Mouse (Mus musculus): ENCODE results near the gene Hdac5. TPM values are rescaled to one million over a fixed set of nuclear protein-coding genes. Genes with fewer than 3 reads are reported as not detected.
A peak's percentile ranks its signal among the peaks of the same experiment; 100 is the strongest.

Gene Hdac5
- polyA plus RNA-seq, 1 experiment from 2014 or later, result 54.5 TPM

- WGBS, result 66% methylated on average over 30 of the region's 30 CpGs
- no peak overlapping the region for H3K27ac ChIP-seq (replicated peaks in 1 of 2; ENCODE audit: control insufficient read depth in 1 of 2, insufficient read depth in 1 of 2, low read depth in 2 of 2, low read length in 2 of 2)
- no peaks in the 10 kb centered on the region for H3K9me3 ChIP-seq (ENCODE audit: control insufficient read depth, low read length)
- no peak overlapping the region for H3K4me2 ChIP-seq (ENCODE audit: low read length)
- H3K27me3 ChIP-seq (ENCODE audit: control insufficient read depth, insufficient read depth, low read length), result no peaks in the 10 kb centered on the region
- ATAC-seq (ENCODE audit: insufficient number of reproducible peaks, insufficient read depth, low FRiP score, low read depth), result no peak
- H3K4me1 ChIP-seq (ENCODE audit: control insufficient read depth in 2 of 2, insufficient read depth in 2 of 2, low read length in 2 of 2), result peaks cover 45 to 68% of the 10 kb centered on the region in 2 experiments
- H3K9ac ChIP-seq (ENCODE audit: low read length), result no peak overlapping the region; the same call in 1 of the 2 replicates
- no peak overlapping the region for H3K4me3 ChIP-seq (ENCODE audit: control insufficient read depth in 1 of 2, insufficient read depth in 1 of 2, low read depth in 1 of 2, low read length in 2 of 2)
- peaks cover 55% of the 10 kb centered on the region for H3K36me3 ChIP-seq (ENCODE audit: control insufficient read depth, insufficient read depth, low read length)
Measured at GRCm38 (mm10) chr11:102206481-102206880, 23.5 kb downstream of the Hdac5 start.

- H3K4me1 ChIP-seq (ENCODE audit: control insufficient read depth in 2 of 2, insufficient read depth in 2 of 2, low read length in 2 of 2), result peaks cover 10 to 19% of the 10 kb centered on the region in 2 experiments
- 82% methylated on average over 12 of the region's 12 CpGs for WGBS
- no peak for ATAC-seq (ENCODE audit: insufficient number of reproducible peaks, insufficient read depth, low FRiP score, low read depth)
- H3K9me3 ChIP-seq (ENCODE audit: control insufficient read depth, low read length), result no peaks in the 10 kb centered on the region
- no peak overlapping the region for H3K4me2 ChIP-seq (ENCODE audit: low read length)
- H3K36me3 ChIP-seq (ENCODE audit: control insufficient read depth, insufficient read depth, low read length), result peaks cover 100% of the 10 kb centered on the region
- H3K9ac ChIP-seq (ENCODE audit: low read length), result no peak overlapping the region
- H3K4me3 ChIP-seq (ENCODE audit: control insufficient read depth in 1 of 2, insufficient read depth in 1 of 2, low read depth in 1 of 2, low read length in 2 of 2), result no peak overlapping the region
- H3K27ac ChIP-seq (replicated peaks in 1 of 2; ENCODE audit: control insufficient read depth in 1 of 2, insufficient read depth in 1 of 2, low read depth in 2 of 2, low read length in 2 of 2), result no peak overlapping the region
- H3K27me3 ChIP-seq (ENCODE audit: control insufficient read depth, insufficient read depth, low read length), result no peaks in the 10 kb centered on the region
Measured at GRCm38 (mm10) chr11:102201408-102201821, 28.6 kb downstream of the Hdac5 start.

GRCm38 (mm10) chr11:102199856-102200255 lies 30.1 kb downstream of the Hdac5 start:
- peaks cover 9 to 12% of the 10 kb centered on the region in 2 experiments for H3K4me1 ChIP-seq (ENCODE audit: control insufficient read depth in 2 of 2, insufficient read depth in 2 of 2, low read length in 2 of 2)
- peaks cover 100% of the 10 kb centered on the region for H3K36me3 ChIP-seq (ENCODE audit: control insufficient read depth, insufficient read depth, low read length)
- H3K9ac ChIP-seq (ENCODE audit: low read length), result no peak overlapping the region
- H3K27ac ChIP-seq (replicated peaks in 1 of 2; ENCODE audit: control insufficient read depth in 1 of 2, insufficient read depth in 1 of 2, low read depth in 2 of 2, low read length in 2 of 2), result no peak overlapping the region
- no peak overlapping the region for H3K4me3 ChIP-seq (ENCODE audit: control insufficient read depth in 1 of 2, insufficient read depth in 1 of 2, low read depth in 1 of 2, low read length in 2 of 2)
- H3K27me3 ChIP-seq (ENCODE audit: control insufficient read depth, insufficient read depth, low read length), result no peaks in the 10 kb centered on the region
- no peaks in the 10 kb centered on the region for H3K9me3 ChIP-seq (ENCODE audit: control insufficient read depth, low read length)
- no peak for ATAC-seq (ENCODE audit: insufficient number of reproducible peaks, insufficient read depth, low FRiP score, low read depth)
- H3K4me2 ChIP-seq (ENCODE audit: low read length), result no peak overlapping the region
- WGBS, result 65% methylated on average over 9 of the region's 9 CpGs

GRCm38 (mm10) chr11:102198245-102198644 lies 31.7 kb downstream of the Hdac5 start:
- Histone ChIP-seq H3K9ac (ENCODE audit: low read length) (no peak overlapping the region), H3K4me1 (ENCODE audit: control insufficient read depth in 2 of 2, insufficient read depth in 2 of 2, low read length in 2 of 2) (peaks cover 0 to 2% of the 10 kb centered on the region in 2 experiments; a peak in 1 of 4 replicates), H3K27me3 (ENCODE audit: control insufficient read depth, insufficient read depth, low read length) (no peaks in the 10 kb centered on the region), H3K36me3 (ENCODE audit: control insufficient read depth, insufficient read depth, low read length) (peaks cover 100% of the 10 kb centered on the region), H3K27ac (replicated peaks in 1 of 2; ENCODE audit: control insufficient read depth in 1 of 2, insufficient read depth in 1 of 2, low read depth in 2 of 2, low read length in 2 of 2) (no peak overlapping the region), H3K4me2 (ENCODE audit: low read length) (no peak overlapping the region), H3K9me3 (ENCODE audit: control insufficient read depth, low read length) (no peaks in the 10 kb centered on the region), H3K4me3 (ENCODE audit: control insufficient read depth in 1 of 2, insufficient read depth in 1 of 2, low read depth in 1 of 2, low read length in 2 of 2) (no peak overlapping the region)
- 73% methylated on average over 6 of the region's 6 CpGs for WGBS
- ATAC-seq (ENCODE audit: insufficient number of reproducible peaks, insufficient read depth, low FRiP score, low read depth), result no peak

- no peak for ATAC-seq (ENCODE audit: insufficient number of reproducible peaks, insufficient read depth, low FRiP score, low read depth)
- Histone ChIP-seq H3K9me3 (ENCODE audit: control insufficient read depth, low read length) (no peaks in the 10 kb centered on the region), H3K36me3 (ENCODE audit: control insufficient read depth, insufficient read depth, low read length) (peaks cover 93% of the 10 kb centered on the region), H3K4me1 (ENCODE audit: control insufficient read depth in 2 of 2, insufficient read depth in 2 of 2, low read length in 2 of 2) (peaks cover 0 to 2% of the 10 kb centered on the region in 2 experiments; a peak in 1 of 4 replicates), H3K27ac (replicated peaks in 1 of 2; ENCODE audit: control insufficient read depth in 1 of 2, insufficient read depth in 1 of 2, low read depth in 2 of 2, low read length in 2 of 2) (no peak overlapping the region), H3K4me2 (ENCODE audit: low read length) (no peak overlapping the region), H3K9ac (ENCODE audit: low read length) (0 out of 2 replicates have a peak overlapping the region, but pooled peaks have one; percentile 19), H3K27me3 (ENCODE audit: control insufficient read depth, insufficient read depth, low read length) (no peaks in the 10 kb centered on the region), H3K4me3 (ENCODE audit: control insufficient read depth in 1 of 2, insufficient read depth in 1 of 2, low read depth in 1 of 2, low read length in 2 of 2) (no peak overlapping the region)
- 59% methylated on average over 21 of the region's 21 CpGs for WGBS
Measured at GRCm38 (mm10) chr11:102196018-102196797, 33.8 kb downstream of the Hdac5 start.

GRCm38 (mm10) chr11:102193657-102194440 lies 36.1 kb downstream of the Hdac5 start:
- H3K9me3 ChIP-seq (ENCODE audit: control insufficient read depth, low read length), result no peaks in the 10 kb centered on the region
- H3K36me3 ChIP-seq (ENCODE audit: control insufficient read depth, insufficient read depth, low read length), result peaks cover 70% of the 10 kb centered on the region
- no peak overlapping the region for H3K4me2 ChIP-seq (ENCODE audit: low read length)
- H3K27ac ChIP-seq (replicated peaks in 1 of 2; ENCODE audit: control insufficient read depth in 1 of 2, insufficient read depth in 1 of 2, low read depth in 2 of 2, low read length in 2 of 2), result no peak overlapping the region
- no peak overlapping the region for H3K4me3 ChIP-seq (ENCODE audit: control insufficient read depth in 1 of 2, insufficient read depth in 1 of 2, low read depth in 1 of 2, low read length in 2 of 2)
- H3K27me3 ChIP-seq (ENCODE audit: control insufficient read depth, insufficient read depth, low read length), result no peaks in the 10 kb centered on the region
- 85% methylated on average over 9 of the region's 9 CpGs for WGBS
- no peak overlapping the region for H3K9ac ChIP-seq (ENCODE audit: low read length)
- ATAC-seq (ENCODE audit: insufficient number of reproducible peaks, insufficient read depth, low FRiP score, low read depth), result no peak
- H3K4me1 ChIP-seq (ENCODE audit: control insufficient read depth in 2 of 2, insufficient read depth in 2 of 2, low read length in 2 of 2), result peaks cover 4 to 12% of the 10 kb centered on the region in 2 experiments

- WGBS, result 53% methylated on average over 4 of the region's 4 CpGs
- ATAC-seq (ENCODE audit: insufficient number of reproducible peaks, insufficient read depth, low FRiP score, low read depth), result no peak
- Histone ChIP-seq H3K27ac (replicated peaks in 1 of 2; ENCODE audit: control insufficient read depth in 1 of 2, insufficient read depth in 1 of 2, low read depth in 2 of 2, low read length in 2 of 2) (no peak overlapping the region), H3K36me3 (ENCODE audit: control insufficient read depth, insufficient read depth, low read length) (peaks cover 40% of the 10 kb centered on the region), H3K9ac (ENCODE audit: low read length) (peak overlapping the region; percentile 77), H3K4me2 (ENCODE audit: low read length) (peak overlapping the region; percentile 77), H3K4me1 (ENCODE audit: control insufficient read depth in 2 of 2, insufficient read depth in 2 of 2, low read length in 2 of 2) (peaks cover 2 to 12% of the 10 kb centered on the region in 2 experiments; a peak in 3 of 4 replicates), H3K4me3 (ENCODE audit: control insufficient read depth in 1 of 2, insufficient read depth in 1 of 2, low read depth in 1 of 2, low read length in 2 of 2) (no peak overlapping the region), H3K9me3 (ENCODE audit: control insufficient read depth, low read length) (no peaks in the 10 kb centered on the region), H3K27me3 (ENCODE audit: control insufficient read depth, insufficient read depth, low read length) (no peaks in the 10 kb centered on the region)
Measured at GRCm38 (mm10) chr11:102190848-102191247, 39.1 kb downstream of the Hdac5 start.
